Mouse (Mus musculus) lung, adult 2 months (tissue): ENCODE measurements around the gene Lrrc49.

Experiments
- CTCF ChIP-seq: fragments of 200-500 bp; IDR thresholded peaks from 2 replicates; pipeline ENCODE4 v1.5.1; 2011; ENCODE audit warnings: mild to moderate bottlenecking, low read length, control low read depth; ENCODE audit not compliant: insufficient read depth
- POLR2A ChIP-seq: fragments of 200-500 bp; IDR thresholded peaks from 2 replicates; pipeline ENCODE4 v1.6.1; 2011; ENCODE audit warnings: low read depth, mild to moderate bottlenecking, control low read depth, low read length, borderline replicate concordance; ENCODE audit errors: extremely low read depth

GRCm38 (mm10) chr9:60551238-60551637 is 136.7 kb downstream of the Lrrc49 start:
- TF ChIP-seq CTCF (0 out of 2 replicates have a peak, but pooled peaks have one; percentile 7), POLR2A (no peak)
